Mouse (Mus musculus) hindbrain, embryonic 12.5 days (tissue): Measurements from ENCODE around the gene Cdyl. TPM values are rescaled to one million over a fixed set of nuclear protein-coding genes. Genes with fewer than 3 reads are reported as not detected.
A peak's percentile ranks its signal among the peaks of the same experiment; 100 is the strongest.

ENCODE experiments used
- ATAC-seq: fragments of 200-750 bp; cut with Nextera tagmentation; 2 replicates; pipeline ENCODE4 v1.8.0; 2017; ENCODE audit warnings: moderate TSS enrichment; ENCODE audit not compliant: low FRiP score
- H3K27ac ChIP-seq: fragments of 300-500 bp; sonication (generic); 2 replicates; pipeline ENCODE4 v1.5.1; 2016; ENCODE audit warnings: mild to moderate bottlenecking
- H3K27me3 ChIP-seq: fragments of 300-500 bp; sonication (generic); 2 replicates; pipeline ENCODE4 v1.6.1; 2016; ENCODE audit warnings: mild to moderate bottlenecking
- H3K36me3 ChIP-seq: fragments of 300-500 bp; sonication (generic); 2 replicates; pipeline ENCODE4 v1.6.1; 2016; ENCODE audit warnings: mild to moderate bottlenecking
- H3K4me1 ChIP-seq: fragments of 300-500 bp; sonication (generic); 2 replicates; pipeline ENCODE4 v1.6.1; 2016
- H3K4me2 ChIP-seq: fragments of 300-500 bp; sonication (generic); replicated peaks from 2 replicates; pipeline ENCODE4 v1.6.1; 2016; ENCODE audit warnings: mild to moderate bottlenecking
- H3K4me3 ChIP-seq: fragments of 300-500 bp; sonication (generic); 2 replicates; pipeline ENCODE4 v1.5.1; 2016; ENCODE audit warnings: mild to moderate bottlenecking
- H3K9ac ChIP-seq: fragments of 300-500 bp; sonication (generic); 2 replicates; pipeline ENCODE4 v1.6.1; 2016; ENCODE audit warnings: mild to moderate bottlenecking, moderate library complexity
- H3K9me3 ChIP-seq: fragments of 300-500 bp; sonication (generic); replicated peaks from 2 replicates; pipeline ENCODE4 v1.6.1; 2016; ENCODE audit warnings: mild to moderate bottlenecking
- WGBS: fragments of 180-500 bp; shearing (Covaris S2); methylation state at CpG from one replicate; pipeline ENCODE4 v1.1.7; 2016; 5-methylcytosine and 5-hydroxymethylcytosine counted together
- polyA plus RNA-seq: library from polyadenylated mRNA; unstranded; fragments of >200 nt; fragmentation: Nextera tagmentation; extraction: Ambion mirVana; gene quantifications from 2 replicates; pipeline ENCODE4 v1.2.1, GENCODE M21; 2016

Cdyl gene
- polyA plus RNA-seq, 1 experiment from 2014 or later = 14.1 TPM

DNA sequence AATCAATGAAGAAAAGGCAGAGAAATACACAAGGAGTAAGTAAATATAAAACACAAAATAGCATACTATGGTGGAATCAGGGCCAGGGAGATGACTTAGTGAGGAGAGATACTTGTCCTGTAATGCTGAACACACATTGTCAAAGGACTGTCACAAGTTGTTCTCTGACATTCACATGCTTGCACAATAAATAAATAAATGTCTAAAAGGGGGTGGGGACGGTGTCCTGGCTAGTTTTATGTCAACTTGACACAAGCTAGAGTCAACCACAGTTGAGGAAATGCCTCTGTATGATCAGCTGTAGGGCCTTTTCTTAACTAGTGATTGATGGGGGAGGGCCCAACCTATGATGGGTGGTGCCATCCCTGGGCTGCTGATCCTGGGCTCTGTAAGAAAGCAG, 63.4 kb downstream of the Cdyl start:
- 63% methylated on average over 1 of the region's 1 CpGs for WGBS
- no peak for ATAC-seq
- no peak overlapping the region for H3K4me3 ChIP-seq

DNA sequence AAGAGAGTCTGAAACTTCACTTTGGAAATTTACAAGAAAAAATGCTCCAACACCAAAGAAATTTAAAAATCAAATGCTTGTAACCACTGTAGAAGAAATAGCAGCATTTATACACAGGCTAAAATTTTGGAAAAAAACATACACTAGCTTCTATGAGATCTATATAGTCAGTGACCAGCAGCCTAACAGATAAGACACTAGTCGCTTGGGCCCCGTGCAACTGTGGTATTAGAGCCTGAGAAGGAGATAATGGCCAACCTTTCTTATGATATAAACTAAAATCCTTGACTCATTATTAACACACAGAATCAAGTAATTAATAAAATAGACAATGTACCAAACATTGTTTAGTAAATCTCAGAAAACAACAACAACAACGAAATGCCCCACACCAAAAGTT, 66.4 kb downstream of the Cdyl start:
- Histone ChIP-seq H3K27me3 (no peaks in the 10 kb centered on the region), H3K9me3 (no peaks in the 10 kb centered on the region), H3K4me1 (no peaks in the 10 kb centered on the region), H3K36me3 (no peaks in the 10 kb centered on the region), H3K9ac (no peak overlapping the region), H3K4me2 (no peak overlapping the region), H3K27ac (no peak overlapping the region), H3K4me3 (no peak overlapping the region)
- no peak for ATAC-seq
- 97% methylated on average over 3 of the region's 3 CpGs for WGBS

More for the DNA sequence above, 63.4 kb downstream of the Cdyl start:
- Histone ChIP-seq H3K4me2 (no peak overlapping the region), H3K27ac (no peak overlapping the region), H3K4me1 (no peaks in the 10 kb centered on the region), H3K9me3 (no peaks in the 10 kb centered on the region), H3K9ac (no peak overlapping the region), H3K36me3 (no peaks in the 10 kb centered on the region), H3K27me3 (no peaks in the 10 kb centered on the region)

DNA sequence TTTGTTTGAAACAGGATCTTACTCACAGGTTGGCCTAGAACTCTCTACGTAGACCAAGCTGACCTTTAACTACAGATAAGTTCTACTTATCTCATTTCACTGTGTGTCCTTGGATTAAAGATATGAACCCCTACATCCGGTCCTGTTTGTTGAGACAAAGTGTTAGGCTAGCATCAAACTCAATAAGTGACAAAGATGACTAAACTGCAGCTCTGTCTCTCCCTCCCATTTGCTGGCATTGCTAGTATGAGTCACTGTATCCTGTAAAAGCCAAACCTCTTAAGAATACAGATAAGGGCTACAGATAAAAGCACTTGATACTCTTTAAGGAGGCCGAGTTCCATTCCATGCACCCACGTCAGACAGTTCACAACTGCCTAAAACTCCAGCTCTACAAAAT, 72.5 kb downstream of the Cdyl start:
- Histone ChIP-seq H3K9ac (no peak overlapping the region), H3K4me1 (no peaks in the 10 kb centered on the region), H3K36me3 (no peaks in the 10 kb centered on the region), H3K27me3 (no peaks in the 10 kb centered on the region), H3K27ac (no peak overlapping the region), H3K4me3 (no peak overlapping the region), H3K9me3 (no peaks in the 10 kb centered on the region), H3K4me2 (no peak overlapping the region)
- ATAC-seq = no peak
- WGBS = 91% methylated on average over 4 of the region's 4 CpGs

DNA sequence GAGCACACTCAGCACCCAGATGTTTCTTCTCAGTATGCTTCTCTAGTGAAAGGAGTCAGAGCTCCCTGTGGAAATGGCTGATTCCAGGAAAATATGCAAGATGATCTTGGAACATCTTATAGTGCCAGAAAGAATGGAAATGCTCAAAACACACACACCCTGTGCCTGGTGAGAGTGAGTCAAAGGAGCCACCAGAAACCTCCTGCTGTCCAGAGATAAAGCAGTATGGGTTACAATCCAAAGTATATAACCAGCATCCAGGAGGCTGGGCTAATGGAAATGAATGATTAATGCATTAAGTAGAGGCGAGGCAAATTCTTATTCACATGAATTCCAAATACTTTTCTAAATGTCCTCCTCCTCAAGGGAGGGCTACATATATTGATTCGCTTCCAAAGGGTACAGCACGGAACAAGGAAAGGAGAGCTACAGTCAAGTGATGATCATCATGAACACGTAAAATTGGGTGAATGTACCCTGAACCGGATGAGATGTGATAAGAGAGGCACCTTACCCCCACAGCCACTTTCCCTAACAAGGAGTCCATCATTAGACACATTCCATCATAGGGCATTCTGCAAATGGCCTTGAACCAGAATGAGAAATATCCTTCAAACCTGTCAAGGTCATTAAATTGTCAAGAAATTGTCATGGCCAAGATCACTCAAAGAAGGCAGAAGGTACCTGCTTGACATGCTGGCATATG, 73.4 kb downstream of the Cdyl start:
- Histone ChIP-seq H3K27ac (no peak overlapping the region), H3K4me3 (no peak overlapping the region), H3K4me1 (no peaks in the 10 kb centered on the region), H3K9ac (no peak overlapping the region), H3K27me3 (peaks cover under 1% of the 10 kb centered on the region; the same call in 1 of the 2 replicates), H3K9me3 (no peaks in the 10 kb centered on the region), H3K36me3 (no peaks in the 10 kb centered on the region), H3K4me2 (no peak overlapping the region)
- WGBS = 84% methylated on average over 5 of the region's 5 CpGs
- ATAC-seq = no peak

DNA sequence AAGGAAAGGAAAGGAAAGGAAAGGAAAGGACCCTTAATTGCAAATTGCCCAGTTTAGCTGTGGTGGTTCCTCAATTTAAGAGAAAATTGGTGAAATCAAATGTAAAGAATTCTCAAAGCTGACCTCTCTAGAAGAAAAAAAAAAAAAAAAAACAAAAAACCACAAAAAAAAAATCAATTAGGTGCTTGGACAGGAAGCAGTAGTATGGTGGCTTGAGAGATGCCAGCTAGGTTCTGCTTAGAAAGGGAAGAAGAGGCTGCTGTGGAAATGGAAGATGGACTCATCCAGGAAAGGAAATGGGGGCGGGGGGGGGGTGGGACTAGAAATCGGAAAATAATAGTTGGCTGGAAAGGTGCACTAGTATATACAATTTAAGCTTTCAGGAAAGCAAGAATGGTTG, 77.9 kb downstream of the Cdyl start:
- H3K27ac ChIP-seq = no peak overlapping the region
- H3K9ac ChIP-seq = no peak overlapping the region
- H3K4me1 ChIP-seq = peaks cover 5% of the 10 kb centered on the region
- peaks cover 29% of the 10 kb centered on the region for H3K27me3 ChIP-seq
- ATAC-seq = no peak
- 19% methylated on average over 2 of the region's 2 CpGs for WGBS
- H3K4me2 ChIP-seq = no peak overlapping the region
- H3K36me3 ChIP-seq = no peaks in the 10 kb centered on the region
- no peaks in the 10 kb centered on the region for H3K9me3 ChIP-seq
- H3K4me3 ChIP-seq = no peak overlapping the region

DNA sequence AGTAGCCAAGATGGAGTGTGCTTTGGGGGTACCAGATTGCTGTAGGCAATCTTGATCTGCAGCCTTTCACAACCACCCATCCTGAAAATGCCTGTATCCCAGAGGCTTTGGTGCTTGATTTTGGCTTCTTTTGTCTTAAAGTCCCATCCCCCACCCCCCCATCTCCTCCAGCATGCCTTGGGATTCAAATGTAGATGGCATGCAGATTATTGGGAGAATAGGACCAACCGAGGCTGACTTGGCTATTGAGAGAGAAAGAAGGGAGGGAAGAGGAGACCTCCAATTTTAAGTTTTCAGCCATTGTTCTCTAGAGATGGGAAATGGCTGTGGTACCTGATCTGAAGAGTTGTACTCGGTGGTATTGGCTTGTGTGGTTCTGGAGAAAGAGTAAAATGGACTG, 78.6 kb downstream of the Cdyl start:
- Histone ChIP-seq H3K36me3 (no peaks in the 10 kb centered on the region), H3K4me3 (no peak overlapping the region), H3K9ac (no peak overlapping the region), H3K9me3 (no peaks in the 10 kb centered on the region), H3K27me3 (peaks cover 29% of the 10 kb centered on the region), H3K27ac (no peak overlapping the region), H3K4me1 (peaks cover 11% of the 10 kb centered on the region), H3K4me2 (no peak overlapping the region)
- ATAC-seq = no peak
- WGBS = 6% methylated on average over 2 of the region's 2 CpGs

DNA sequence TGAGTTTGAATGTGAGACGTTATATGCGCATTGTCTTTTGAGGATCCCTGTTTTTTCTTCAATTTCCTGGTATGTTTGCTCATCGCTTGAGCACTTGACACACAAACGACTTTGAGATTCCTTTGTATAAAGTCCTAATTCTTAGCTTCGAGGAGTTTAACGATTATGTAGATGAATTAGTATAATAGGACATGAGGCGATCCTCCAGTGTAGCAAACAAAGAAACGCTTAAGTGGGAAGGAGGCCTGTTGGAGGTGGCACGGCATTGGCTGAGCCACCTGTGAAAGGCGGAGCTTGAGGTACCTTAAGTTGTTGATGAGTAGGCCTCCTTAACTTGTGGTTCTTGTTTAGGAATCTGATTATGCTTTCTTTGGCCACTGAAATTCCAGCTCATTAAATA, 79.8 kb downstream of the Cdyl start:
- Histone ChIP-seq H3K9me3 (no peaks in the 10 kb centered on the region), H3K4me2 (no peak overlapping the region), H3K36me3 (no peaks in the 10 kb centered on the region), H3K27me3 (peaks cover 29% of the 10 kb centered on the region), H3K4me1 (peaks cover 11% of the 10 kb centered on the region), H3K9ac (no peak overlapping the region), H3K27ac (no peak overlapping the region), H3K4me3 (no peak overlapping the region)
- ATAC-seq = no peak
- 9% methylated on average over 10 of the region's 10 CpGs for WGBS

DNA sequence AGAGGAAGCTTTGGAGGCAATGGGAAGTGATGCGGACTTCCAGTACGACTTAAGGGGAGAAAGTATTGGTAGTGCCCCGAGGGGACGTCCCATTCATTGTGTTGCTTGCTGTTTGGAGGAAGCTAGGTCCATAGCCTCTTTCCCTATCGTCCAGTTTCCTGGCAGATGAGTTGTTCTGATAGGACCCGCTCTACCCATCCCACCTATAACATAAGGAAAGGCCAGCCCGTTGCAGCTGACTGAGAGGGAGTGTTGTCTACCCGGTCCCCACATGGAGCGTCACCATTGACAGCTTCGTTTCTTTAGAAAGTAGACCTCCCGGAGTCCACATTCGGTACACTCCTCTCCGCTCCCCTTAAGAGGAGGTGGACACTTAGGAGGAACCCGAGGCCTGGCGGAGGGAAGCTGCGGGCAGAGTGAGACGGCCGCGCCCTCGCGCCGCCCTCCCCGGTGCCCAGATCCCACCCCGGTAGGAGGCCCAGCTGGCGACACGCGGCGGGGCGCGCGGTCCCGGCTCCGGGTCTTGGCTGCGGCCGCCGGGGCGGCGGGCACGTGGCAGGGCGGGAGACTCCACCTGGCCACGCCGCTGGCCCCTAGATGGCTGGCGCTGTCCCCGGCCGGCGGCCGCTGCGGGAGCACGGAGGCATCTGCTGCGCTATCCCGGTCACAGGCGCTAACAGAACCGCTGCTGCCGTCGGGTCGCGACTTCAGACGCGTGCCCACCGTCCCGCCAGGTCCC, 80.8 kb downstream of the Cdyl start:
- Histone ChIP-seq H3K27me3 (peaks cover 29% of the 10 kb centered on the region), H3K36me3 (no peaks in the 10 kb centered on the region), H3K9me3 (0 out of 2 replicates have a peak, but pooled peaks cover under 1% of the 10 kb centered on the region), H3K9ac (peak overlapping the region; percentile 49; the same call in 1 of the 2 replicates), H3K27ac (peak overlapping the region; percentile 52; the same call in 1 of the 2 replicates), H3K4me3 (peak overlapping the region; percentile 91), H3K4me1 (peaks cover 11% of the 10 kb centered on the region), H3K4me2 (peak overlapping the region; percentile 75)
- ATAC-seq = peak; percentile 79
- under 1% methylated on average over 61 of the region's 61 CpGs for WGBS

DNA sequence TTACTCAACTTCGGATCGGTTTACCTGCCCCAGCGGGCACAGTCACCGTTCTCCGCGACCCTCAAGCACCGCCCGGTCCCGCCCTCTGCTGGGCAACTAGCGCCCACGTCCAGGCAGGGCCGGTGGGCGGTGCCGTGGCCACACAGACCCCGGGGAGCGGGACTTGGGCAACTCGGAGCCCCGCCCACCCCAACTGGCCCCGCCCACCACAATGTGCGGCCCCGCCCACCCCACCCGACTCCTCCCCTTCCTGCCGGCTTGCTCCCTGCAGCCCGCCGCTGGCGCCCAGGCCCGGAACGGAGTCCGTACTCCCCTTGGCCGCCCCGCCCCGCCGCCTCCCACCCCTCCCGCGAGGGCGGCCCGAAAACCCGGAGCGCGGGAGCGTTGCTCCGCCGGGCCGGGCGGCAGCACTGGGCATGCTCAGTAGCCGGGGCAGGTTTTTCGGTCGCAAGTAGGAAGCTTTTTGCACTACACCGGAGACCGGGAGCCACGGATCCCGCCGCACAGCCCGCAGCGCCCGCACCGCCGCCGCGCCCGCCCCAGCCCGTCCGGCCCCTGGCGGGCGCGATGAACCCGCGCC, 81.5 kb downstream of the Cdyl start:
- no peaks in the 10 kb centered on the region for H3K36me3 ChIP-seq
- peak overlapping the region; percentile 75 for H3K4me2 ChIP-seq
- H3K27me3 ChIP-seq = peaks cover 29% of the 10 kb centered on the region
- 0% methylated on average over 27 of the region's 68 CpGs for WGBS
- peak; percentile 94 for ATAC-seq
- H3K4me3 ChIP-seq = peak overlapping the region; percentile 91
- 0 out of 2 replicates have a peak, but pooled peaks cover 7% of the 10 kb centered on the region for H3K9me3 ChIP-seq
- H3K9ac ChIP-seq = peak overlapping the region; percentile 89
- peak overlapping the region; percentile 89 for H3K27ac ChIP-seq
- H3K4me1 ChIP-seq = peaks cover 11% of the 10 kb centered on the region

DNA sequence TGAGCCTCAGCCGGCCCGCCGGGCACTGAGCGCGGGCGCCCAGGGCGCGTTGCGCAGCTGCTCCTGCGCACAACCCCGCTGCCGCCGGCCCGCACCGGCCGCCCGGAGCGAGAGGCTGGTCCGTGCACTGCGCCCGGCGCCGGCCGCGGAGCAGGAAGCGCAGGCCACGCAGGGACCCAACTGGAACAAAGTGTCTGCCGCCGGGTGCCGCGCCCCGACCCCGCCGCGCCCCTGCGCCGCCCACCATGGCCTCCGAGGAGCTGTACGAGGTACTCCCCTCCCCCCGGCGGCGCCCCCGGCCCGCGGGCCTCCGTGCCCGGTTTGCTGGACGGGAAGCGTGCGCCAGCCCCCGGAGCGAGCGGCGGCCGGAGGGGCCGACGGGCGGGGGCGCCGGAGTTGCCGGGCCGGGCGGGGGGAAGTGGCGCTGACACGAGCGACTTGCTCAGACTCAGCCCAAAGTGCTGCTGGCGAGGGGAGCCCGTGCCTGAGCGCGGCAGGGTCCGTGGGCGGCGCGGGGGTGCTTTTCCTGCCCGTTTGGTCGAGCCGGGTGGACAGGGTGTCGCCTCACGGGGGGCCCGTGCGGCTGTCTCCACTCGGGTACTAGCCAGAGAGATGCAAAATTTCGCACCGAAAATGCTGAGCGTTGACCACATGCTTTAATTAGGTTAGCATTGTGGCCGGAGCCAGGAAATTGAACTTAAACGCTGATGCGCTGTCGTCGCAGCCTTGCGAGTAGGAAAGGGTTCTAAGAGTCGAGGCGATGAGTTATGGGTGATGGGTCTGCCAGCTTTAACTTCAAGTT, 82.2 kb downstream of the Cdyl start:
- Histone ChIP-seq H3K36me3 (0 out of 2 replicates have a peak, but pooled peaks cover 2% of the 10 kb centered on the region), H3K9me3 (peaks cover 14% of the 10 kb centered on the region), H3K9ac (peak overlapping the region; percentile 89), H3K4me3 (peak overlapping the region; percentile 91), H3K27ac (peak overlapping the region; percentile 89), H3K4me2 (peak overlapping the region; percentile 75), H3K27me3 (peaks cover 29% of the 10 kb centered on the region), H3K4me1 (peaks cover 11% of the 10 kb centered on the region)
- WGBS = under 1% methylated on average over 81 of the region's 93 CpGs
- peak; percentile 84 for ATAC-seq

DNA sequence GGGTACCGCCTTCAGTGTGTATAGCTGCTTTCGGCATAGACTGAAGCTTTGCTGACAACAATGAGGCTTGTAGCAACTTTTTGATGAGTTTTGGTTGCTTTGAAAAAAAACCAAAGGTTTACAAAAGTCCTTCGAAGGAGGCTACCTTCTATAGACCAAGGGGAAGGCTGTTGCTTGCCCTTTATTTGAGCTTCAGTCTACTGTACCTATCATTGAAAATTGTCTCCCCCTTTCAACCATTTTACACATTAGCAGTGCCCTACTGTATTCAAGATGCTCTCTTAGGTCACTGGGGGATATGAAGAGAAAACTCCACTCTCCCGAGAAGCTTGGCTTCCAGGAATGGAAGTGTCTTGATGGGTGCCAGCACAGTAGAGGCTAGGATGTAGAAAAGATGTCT, 83.1 kb downstream of the Cdyl start:
- no peak overlapping the region for H3K27ac ChIP-seq
- peak overlapping the region; percentile 91 for H3K4me3 ChIP-seq
- H3K27me3 ChIP-seq = peaks cover 29% of the 10 kb centered on the region
- peak overlapping the region; percentile 75 for H3K4me2 ChIP-seq
- ATAC-seq = no peak
- H3K4me1 ChIP-seq = peaks cover 11% of the 10 kb centered on the region
- peaks cover 18% of the 10 kb centered on the region for H3K9me3 ChIP-seq
- H3K9ac ChIP-seq = peak overlapping the region; percentile 89
- H3K36me3 ChIP-seq = 0 out of 2 replicates have a peak, but pooled peaks cover 2% of the 10 kb centered on the region
- 48% methylated on average over 4 of the region's 4 CpGs for WGBS

DNA sequence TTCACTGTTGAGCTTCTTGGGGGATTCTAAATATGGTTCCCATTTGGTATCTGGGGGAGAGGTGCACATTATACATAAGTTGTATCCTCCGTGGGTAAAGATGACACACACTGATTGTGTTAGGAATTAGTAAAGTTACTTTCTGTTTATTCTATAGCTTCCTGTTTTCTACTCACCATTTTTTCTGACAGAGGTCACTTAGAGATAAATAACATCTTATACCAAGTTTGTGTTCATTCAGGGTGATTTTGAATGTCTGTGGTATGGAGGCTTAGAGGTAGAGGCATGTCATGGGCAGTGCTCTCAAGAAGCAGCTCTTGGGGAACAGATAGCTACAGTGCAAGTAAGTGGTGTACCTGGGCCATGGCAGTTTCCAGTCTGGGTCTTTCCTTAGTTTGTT, 83.6 kb downstream of the Cdyl start:
- Histone ChIP-seq H3K27ac (no peak overlapping the region), H3K4me2 (peak overlapping the region; percentile 75), H3K9me3 (peaks cover 20% of the 10 kb centered on the region), H3K4me1 (peaks cover 11% of the 10 kb centered on the region), H3K9ac (peak overlapping the region; percentile 89; the same call in 1 of the 2 replicates), H3K4me3 (peak overlapping the region; percentile 91), H3K27me3 (peaks cover 27% of the 10 kb centered on the region), H3K36me3 (0 out of 2 replicates have a peak, but pooled peaks cover 2% of the 10 kb centered on the region)
- ATAC-seq = no peak
- WGBS = 80% methylated on average over 1 of the region's 1 CpGs
